ENCODE assay signal across 11 mouse cellular contexts in the genomic region with DNA sequence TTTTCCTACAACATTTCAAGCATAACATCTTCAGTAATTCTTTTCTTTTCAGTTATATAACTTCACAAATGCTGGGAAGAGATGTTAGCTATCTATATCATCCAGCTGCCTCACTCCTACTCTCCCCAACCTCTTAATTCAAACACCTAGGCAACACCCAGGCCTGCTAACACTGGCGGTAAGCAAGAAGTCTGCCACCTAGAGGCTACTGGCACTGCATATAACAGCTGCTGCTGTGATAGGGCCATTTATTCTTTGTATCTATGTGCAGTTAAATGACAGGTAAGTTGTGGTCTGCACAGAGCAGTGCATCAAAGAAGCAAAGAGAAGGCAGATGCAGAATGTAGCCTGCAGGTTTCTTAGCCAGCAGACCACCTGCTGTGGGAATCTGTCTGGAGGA. TPM values are rescaled to one million over a fixed set of nuclear protein-coding genes. Genes with fewer than 3 reads are reported as not detected.
A peak's percentile ranks its signal among the peaks of the same experiment; 100 is the strongest.
DNase-seq lines count a peak whose midpoint lies in the region; ATAC-seq and TF ChIP-seq lines count a peak whose summit lies in the region.
"Had no signal": no experiment of that assay in that cellular context is flagged by ENCODE, and none has a peak within 500 bp of the region (broad histone marks: within the 10 kb centered on the region; RNA-seq: fewer than 3 reads in every experiment).

No protein-coding gene starts in this region.

- H3K4me1 ChIP-seq in intestine, postnatal 0 days (replicated peaks; ENCODE audit: control insufficient read depth, insufficient read depth, low read length): no peaks in the 10 kb centered on the region
- no peaks in the 10 kb centered on the region for H3K4me1 ChIP-seq in intestine, embryonic 15.5 days (replicated peaks)
- no peaks in the 10 kb centered on the region for H3K4me1 ChIP-seq in embryonic facial prominence, embryonic 14.5 days (ENCODE audit: control insufficient read depth, insufficient read depth, low read length)
- H3K4me1 ChIP-seq: limb, embryonic 15.5 days; neural tube, embryonic 12.5 days had no signal

- no peaks in the 10 kb centered on the region for H3K9me3 ChIP-seq in intestine, postnatal 0 days (ENCODE audit: control insufficient read depth)
- H3K9me3 ChIP-seq in intestine, embryonic 15.5 days: no peaks in the 10 kb centered on the region
- no peaks in the 10 kb centered on the region for H3K9me3 ChIP-seq in embryonic facial prominence, embryonic 14.5 days (ENCODE audit: control insufficient read depth, low read length)
- H3K9me3 ChIP-seq: limb, embryonic 15.5 days; neural tube, embryonic 12.5 days had no signal

- H3K9ac ChIP-seq in intestine, postnatal 0 days (ENCODE audit: low read depth, low read length): no peak overlapping the region
- H3K9ac ChIP-seq in intestine, embryonic 15.5 days: no peak overlapping the region
- no peak overlapping the region for H3K9ac ChIP-seq in embryonic facial prominence, embryonic 14.5 days (ENCODE audit: low read depth, low read length)
- H3K9ac ChIP-seq: limb, embryonic 15.5 days; neural tube, embryonic 12.5 days had no signal

- 26% methylated on average over 1 of the region's 1 CpGs for WGBS in intestine, postnatal 0 days
- WGBS in intestine, embryonic 15.5 days: 41% methylated on average over 1 of the region's 1 CpGs
- WGBS in embryonic facial prominence, embryonic 14.5 days: 52% methylated on average over 1 of the region's 1 CpGs

- H3K4me2 ChIP-seq in intestine, postnatal 0 days (replicated peaks; ENCODE audit: low read depth): no peak overlapping the region
- H3K4me2 ChIP-seq in intestine, embryonic 15.5 days (replicated peaks): no peak overlapping the region
- H3K4me2 ChIP-seq in embryonic facial prominence, embryonic 14.5 days (ENCODE audit: low read depth, low read length): no peak overlapping the region
- H3K4me2 ChIP-seq: limb, embryonic 15.5 days; neural tube, embryonic 12.5 days had no signal

- no peak overlapping the region for H3K4me3 ChIP-seq in intestine, postnatal 0 days (ENCODE audit: low read depth, low read length)
- no peak overlapping the region for H3K4me3 ChIP-seq in intestine, embryonic 15.5 days (replicated peaks)
- no peak overlapping the region for H3K4me3 ChIP-seq in embryonic facial prominence, embryonic 14.5 days (ENCODE audit: low read depth, low read length)
- H3K4me3 ChIP-seq: limb, embryonic 15.5 days; neural tube, embryonic 12.5 days had no signal

- H3K36me3 ChIP-seq in intestine, postnatal 0 days (ENCODE audit: control insufficient read depth, insufficient read depth): peaks cover 77% of the 10 kb centered on the region
- peaks cover 67% of the 10 kb centered on the region for H3K36me3 ChIP-seq in intestine, embryonic 15.5 days
- peaks cover 94% of the 10 kb centered on the region for H3K36me3 ChIP-seq in embryonic facial prominence, embryonic 14.5 days (ENCODE audit: control insufficient read depth, insufficient read depth, low read length)

- TF ChIP-seq CTCF in intestine, postnatal 0 days (IDR thresholded peaks at IDR 0.05; ENCODE audit: low read depth): peak; percentile 70

- no peak overlapping the region for H3K27ac ChIP-seq in intestine, postnatal 0 days (ENCODE audit: low read depth, low read length)
- H3K27ac ChIP-seq in intestine, embryonic 15.5 days: no peak overlapping the region
- H3K27ac ChIP-seq in embryonic facial prominence, embryonic 14.5 days (replicated peaks; ENCODE audit: low read depth, low read length): no peak overlapping the region
- H3K27ac ChIP-seq: limb, embryonic 15.5 days; neural tube, embryonic 12.5 days had no signal

- no peaks in the 10 kb centered on the region for H3K27me3 ChIP-seq in intestine, postnatal 0 days (replicated peaks; ENCODE audit: control insufficient read depth, insufficient read depth, low read length)
- H3K27me3 ChIP-seq in intestine, embryonic 15.5 days (replicated peaks): no peaks in the 10 kb centered on the region
- no peaks in the 10 kb centered on the region for H3K27me3 ChIP-seq in embryonic facial prominence, embryonic 14.5 days (replicated peaks; ENCODE audit: control insufficient read depth, insufficient read depth, low read length)
- H3K27me3 ChIP-seq: limb, embryonic 15.5 days; neural tube, embryonic 12.5 days had no signal

- peak; percentile 17 for DNase-seq in right cerebral cortex, postnatal 14 days
- DNase-seq in right cerebral cortex, postnatal 10 days (ENCODE audit: low spot score in 2 of 2): no peak
- DNase-seq in embryonic facial prominence, embryonic 14.5 days (ENCODE audit: low spot score): no peak
- DNase-seq in thymus, postnatal 4 days: peak; percentile 33
- DNase-seq in yolk sac, embryonic 10.5 days (ENCODE audit: low spot score): no peak
- DNase-seq in heart, adult 18-20 months: no peak

- ATAC-seq in intestine, postnatal 0 days: no peak
- ATAC-seq in intestine, embryonic 15.5 days: no peak
- ATAC-seq in embryonic facial prominence, embryonic 14.5 days (ENCODE audit: low read depth): peak; percentile 55; the same call in 1 of the 2 replicates

RNA-seq across cellular contexts. Expression of a gene that starts 10.8 kb away (rescaled TPM):
- polyA plus RNA-seq in intestine, postnatal 0 days (2015; fragmentation: Nextera tagmentation; extraction: Ambion mirVana): 9.7 and 10.2 TPM in 2 replicates
- polyA plus RNA-seq in intestine, embryonic 15.5 days (2015; fragmentation: Nextera tagmentation; extraction: Ambion mirVana): 35.4 and 36.0 TPM in 2 replicates
- 56.8 and 74.8 TPM in 2 replicates for polyA plus RNA-seq in embryonic facial prominence, embryonic 14.5 days (2014; fragmentation: Nextera tagmentation; extraction: Ambion mirVana)
- 10 to 100 TPM; 19.7 to 22.1 TPM for total RNA-seq in heart, adult 18-20 months (2021)

RNA-seq across cellular contexts. Expression of a gene that starts 10.8 kb away (rescaled TPM):
- polyA plus RNA-seq in intestine, postnatal 0 days (2015; fragmentation: Nextera tagmentation; extraction: Ambion mirVana): 3.7 and 5.1 TPM in 2 replicates
- 13.0 and 14.9 TPM in 2 replicates for polyA plus RNA-seq in intestine, embryonic 15.5 days (2015; fragmentation: Nextera tagmentation; extraction: Ambion mirVana)
- polyA plus RNA-seq in embryonic facial prominence, embryonic 14.5 days (2014; fragmentation: Nextera tagmentation; extraction: Ambion mirVana): 17.6 and 18.6 TPM in 2 replicates
- 1 to 10 TPM; 1.8 to 1.9 TPM for total RNA-seq in heart, adult 18-20 months (2021)

RNA-seq across cellular contexts. Expression of a gene that starts 48.2 kb away (rescaled TPM):
- polyA plus RNA-seq in intestine, postnatal 0 days (2015; fragmentation: Nextera tagmentation; extraction: Ambion mirVana): not detected in 2 replicates
- not detected in 2 replicates for polyA plus RNA-seq in intestine, embryonic 15.5 days (2015; fragmentation: Nextera tagmentation; extraction: Ambion mirVana)
- not detected in 2 replicates for polyA plus RNA-seq in embryonic facial prominence, embryonic 14.5 days (2014; fragmentation: Nextera tagmentation; extraction: Ambion mirVana)
- total RNA-seq in heart, adult 18-20 months (2021): not detected
- total RNA-seq: hematopoietic stem cell, adult 5-6 weeks had no signal
- polyA plus RNA-seq: limb, embryonic 15.5 days; neural tube, embryonic 12.5 days had no signal

RNA-seq across cellular contexts. Expression of a gene that starts 50.1 kb away (rescaled TPM):
- polyA plus RNA-seq in intestine, postnatal 0 days (2015; fragmentation: Nextera tagmentation; extraction: Ambion mirVana): not detected in 2 replicates
- polyA plus RNA-seq in intestine, embryonic 15.5 days (2015; fragmentation: Nextera tagmentation; extraction: Ambion mirVana): not detected in 2 replicates
- not detected in 2 replicates for polyA plus RNA-seq in embryonic facial prominence, embryonic 14.5 days (2014; fragmentation: Nextera tagmentation; extraction: Ambion mirVana)
- not detected for total RNA-seq in heart, adult 18-20 months (2021)
- polyA plus RNA-seq: limb, embryonic 15.5 days; neural tube, embryonic 12.5 days had no signal

RNA-seq across cellular contexts. Expression of a gene that starts 51.5 kb away (rescaled TPM):
- polyA plus RNA-seq in intestine, postnatal 0 days (2015; fragmentation: Nextera tagmentation; extraction: Ambion mirVana): not detected in 2 replicates
- polyA plus RNA-seq in intestine, embryonic 15.5 days (2015; fragmentation: Nextera tagmentation; extraction: Ambion mirVana): not detected in 2 replicates
- not detected in 2 replicates for polyA plus RNA-seq in embryonic facial prominence, embryonic 14.5 days (2014; fragmentation: Nextera tagmentation; extraction: Ambion mirVana)
- total RNA-seq in heart, adult 18-20 months (2021): not detected
- total RNA-seq: hematopoietic stem cell, adult 5-6 weeks had no signal
- polyA plus RNA-seq: limb, embryonic 15.5 days; neural tube, embryonic 12.5 days had no signal

Comparison
In these comparisons a context has a peak if more than half of its experiments do, and no peak if none do; other contexts are left out.
1. DNase-seq: peak in right cerebral cortex, postnatal 14 days (single experiment) and thymus, postnatal 4 days (single experiment); none in right cerebral cortex, postnatal 10 days (0 of 2), embryonic facial prominence, embryonic 14.5 days (single experiment), yolk sac, embryonic 10.5 days (single experiment) and heart, adult 18-20 months (0 of 2).